27 mouse cellular contexts compared by ENCODE assay signal in the genomic region with DNA sequence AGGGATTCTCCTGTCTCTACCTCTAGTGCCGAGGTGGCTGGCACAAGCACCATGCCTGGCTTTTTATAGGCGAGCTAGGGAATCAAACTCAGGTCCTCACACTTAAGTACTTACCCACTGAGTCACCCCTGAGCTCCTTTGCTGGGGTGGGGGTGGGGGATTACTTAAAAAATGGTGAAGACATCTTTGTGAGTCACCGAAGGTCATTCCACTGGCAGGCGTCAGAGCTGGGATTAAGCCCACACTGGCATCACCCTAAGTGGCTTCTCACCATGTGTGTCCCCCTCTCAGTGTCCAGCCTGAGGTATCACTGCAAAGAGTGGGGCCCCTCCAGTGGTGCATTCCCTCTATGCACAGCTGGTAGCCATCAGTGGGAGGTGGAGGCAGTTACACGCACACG. TPM values are rescaled to one million over a fixed set of nuclear protein-coding genes. Genes with fewer than 3 reads are reported as not detected.
"Had no signal": no experiment of that assay in that cellular context is flagged by ENCODE, and none has a peak within 500 bp of the region (broad histone marks: within the 10 kb centered on the region; RNA-seq: fewer than 3 reads in every experiment).

No protein-coding gene starts in this region.

- DNase-seq: gastrocnemius, adult 2 months; gastrocnemius, postnatal 10 days; gastrocnemius, postnatal 25 days; heart, adult 18-20 months; heart, postnatal 14 days; heart, postnatal 36 days; kidney, adult 11 months; kidney, adult 2 months; kidney, adult 9 months; kidney, postnatal 14 days; kidney, postnatal 36 days; layer of hippocampus, adult 9-11 months; layer of hippocampus, postnatal 36 days; left cerebral cortex, postnatal 4 days had no signal

RNA-seq across cellular contexts. Expression of gene Gm15517, which starts 0.8 kb away (rescaled TPM):
- total RNA-seq: gastrocnemius, adult 2 months; gastrocnemius, postnatal 10 days; gastrocnemius, postnatal 25 days; gastrocnemius, postnatal 4 days; granulocyte monocyte progenitor cell, adult 5-6 weeks; heart, adult 18-20 months; heart, adult 8-10 months; heart, postnatal 14 days; heart, postnatal 36 days; hematopoietic stem cell, adult 5-6 weeks; hindbrain, postnatal 0 days; layer of hippocampus, adult 18-20 months; layer of hippocampus, adult 8-10 months; layer of hippocampus, postnatal 14 days; layer of hippocampus, postnatal 36 days; left cerebral cortex, adult 18-20 months; left cerebral cortex, adult 8-10 months; left cerebral cortex, postnatal 10 days; left cerebral cortex, postnatal 25 days; left cerebral cortex, postnatal 4 days; liver, adult 2 months had no signal

RNA-seq across cellular contexts. Expression of gene Acp4, which starts 3.2 kb away (rescaled TPM):
- total RNA-seq: gastrocnemius, adult 2 months; gastrocnemius, postnatal 10 days; gastrocnemius, postnatal 25 days; gastrocnemius, postnatal 4 days; granulocyte monocyte progenitor cell, adult 5-6 weeks; heart, adult 18-20 months; heart, adult 8-10 months; heart, postnatal 14 days; heart, postnatal 36 days; hindbrain, postnatal 0 days; layer of hippocampus, adult 18-20 months; layer of hippocampus, adult 8-10 months; layer of hippocampus, postnatal 14 days; layer of hippocampus, postnatal 36 days; left cerebral cortex, adult 18-20 months; left cerebral cortex, postnatal 10 days; left cerebral cortex, postnatal 25 days; left cerebral cortex, postnatal 4 days; liver, adult 2 months had no signal

RNA-seq across cellular contexts. Expression of gene 1700028J19Rik, which starts 13.9 kb away (rescaled TPM):
- total RNA-seq: gastrocnemius, adult 2 months; hematopoietic stem cell, adult 5-6 weeks had no signal

RNA-seq across cellular contexts. Expression of gene Gm36864, which starts 24.4 kb away (rescaled TPM):
- total RNA-seq: gastrocnemius, adult 2 months; gastrocnemius, postnatal 10 days; gastrocnemius, postnatal 25 days; gastrocnemius, postnatal 4 days; granulocyte monocyte progenitor cell, adult 5-6 weeks; heart, adult 18-20 months; heart, adult 8-10 months; heart, postnatal 14 days; heart, postnatal 36 days; hematopoietic stem cell, adult 5-6 weeks; hindbrain, postnatal 0 days; layer of hippocampus, adult 18-20 months; layer of hippocampus, adult 8-10 months; layer of hippocampus, postnatal 14 days; layer of hippocampus, postnatal 36 days; left cerebral cortex, adult 18-20 months; left cerebral cortex, adult 8-10 months; left cerebral cortex, postnatal 10 days; left cerebral cortex, postnatal 25 days; left cerebral cortex, postnatal 4 days; liver, adult 2 months had no signal
